Mouse (Mus musculus) testis, adult 2 months (tissue): ENCODE data around the gene Smpd2.

Experiments
- CTCF ChIP-seq: fragments of 200-500 bp; IDR thresholded peaks from 2 replicates; pipeline ENCODE4 v1.5.1; 2012; ENCODE audit warnings: low read depth, mild to moderate bottlenecking, inconsistent platforms, low read length, moderate library complexity; ENCODE audit not compliant: control insufficient read depth, insufficient read depth, insufficient replicate concordance
- POLR2A ChIP-seq: fragments of 200-500 bp; IDR thresholded peaks from 2 replicates; pipeline ENCODE4 v1.6.1; 2012; ENCODE audit warnings: low read depth, mild to moderate bottlenecking, inconsistent platforms, low read length, moderate library complexity; ENCODE audit not compliant: control insufficient read depth

DNA sequence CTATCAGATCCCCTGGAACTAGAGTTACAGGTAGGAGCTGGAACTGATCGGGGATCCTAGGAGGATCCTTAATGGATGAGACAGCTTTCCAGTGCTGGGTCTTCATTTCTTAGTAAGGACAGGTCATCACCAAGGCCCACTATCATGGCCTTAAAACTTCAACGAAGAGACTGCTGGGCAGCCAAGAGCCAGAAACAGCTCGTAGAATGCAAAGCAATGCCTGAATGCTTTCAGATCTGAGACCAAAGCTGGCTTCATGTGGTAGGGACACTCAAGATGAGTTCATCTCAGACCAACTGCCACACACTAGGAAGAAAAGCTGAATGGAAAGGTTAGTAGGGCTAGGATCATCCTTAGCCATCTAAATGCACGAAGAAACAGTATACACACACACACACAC lies 48.8 kb upstream of the Smpd2 start:
- TF ChIP-seq CTCF (no peak), POLR2A (no peak)
